Mouse (Mus musculus) kidney, postnatal 0 days (tissue): ENCODE data around the gene Yif1b. TPM values are rescaled to one million over a fixed set of nuclear protein-coding genes. Genes with fewer than 3 reads are reported as not detected.
A peak's percentile ranks its signal among the peaks of the same experiment; 100 is the strongest.

Source experiments
- ATAC-seq: fragments of 200-750 bp; cut with Nextera tagmentation; replicated peaks from 2 replicates; pipeline ENCODE4 v1.8.0; 2017; ENCODE audit warnings: low read depth, moderate number of reproducible peaks, moderate TSS enrichment, moderate library complexity; ENCODE audit not compliant: low FRiP score
- DNase-seq: peaks from one replicate; pipeline ENCODE4 v3.0.0-alpha.2; 2016; ENCODE audit warnings: low spot score
- H3K27ac ChIP-seq: fragments of 300-500 bp; sonication (generic); 2 replicates; pipeline ENCODE4 v1.5.1; 2014; ENCODE audit warnings: mild to moderate bottlenecking
- H3K27me3 ChIP-seq: fragments of 300-500 bp; sonication (generic); 2 replicates; pipeline ENCODE4 v1.6.1; 2014; ENCODE audit warnings: low read length, mixed read lengths; ENCODE audit not compliant: insufficient read depth
- H3K36me3 ChIP-seq: fragments of 300-500 bp; sonication (generic); 2 replicates; pipeline ENCODE4 v1.6.1; 2014; ENCODE audit warnings: low read length, mixed read lengths; ENCODE audit not compliant: insufficient read depth
- H3K4me1 ChIP-seq: fragments of 300-500 bp; sonication (generic); replicated peaks from 2 replicates; pipeline ENCODE4 v1.6.1; 2014; ENCODE audit warnings: antibody characterized with exemption, low read length, mixed read lengths; ENCODE audit not compliant: insufficient read depth
- H3K4me2 ChIP-seq: fragments of 300-500 bp; sonication (generic); 2 replicates; pipeline ENCODE4 v1.6.1; 2014; ENCODE audit warnings: mild to moderate bottlenecking, low read length, moderate library complexity, mixed read lengths
- H3K4me3 ChIP-seq: fragments of 300-500 bp; sonication (generic); replicated peaks from 2 replicates; pipeline ENCODE4 v1.5.1; 2014; ENCODE audit warnings: low read depth, low read length
- H3K9ac ChIP-seq: fragments of 300-500 bp; sonication (generic); 2 replicates; pipeline ENCODE4 v1.6.1; 2014; ENCODE audit warnings: low read depth, low read length
- H3K9me3 ChIP-seq: fragments of 300-500 bp; sonication (generic); replicated peaks from 2 replicates; pipeline ENCODE4 v1.6.1; 2016; ENCODE audit warnings: low read length, inconsistent platforms, mixed read lengths
- CTCF ChIP-seq: IDR thresholded peaks from 2 replicates; pipeline ENCODE4 v1.5.1; 2016; ENCODE audit warnings: antibody characterized with exemption, low read depth, mild to moderate bottlenecking, moderate library complexity
- WGBS: fragments of 180-500 bp; shearing (Covaris S2); extraction: QIAGEN DNeasy Blood & Tissue Kit; methylation state at CpG from one replicate; pipeline ENCODE4 v1.1.7; 2014; 5-methylcytosine and 5-hydroxymethylcytosine counted together
- polyA plus RNA-seq: library from polyadenylated mRNA; unstranded; fragments of >200 nt; fragmentation: Nextera tagmentation; extraction: Ambion mirVana; gene quantifications from 2 replicates; pipeline ENCODE4 v1.2.1, GENCODE M21; 2015

Yif1b gene
- polyA plus RNA-seq, 1 experiment from 2014 or later, result 121 TPM

GRCm38 (mm10) chr7:29295861-29296647 is 57.9 kb downstream of the Yif1b start:
- no peaks in the 10 kb centered on the region for H3K27me3 ChIP-seq
- no peaks in the 10 kb centered on the region for H3K9me3 ChIP-seq
- no peak overlapping the region for H3K4me2 ChIP-seq
- ATAC-seq, result no peak
- peaks cover 18% of the 10 kb centered on the region for H3K4me1 ChIP-seq
- no peak overlapping the region for H3K4me3 ChIP-seq
- no peak overlapping the region for H3K27ac ChIP-seq
- H3K9ac ChIP-seq, result no peak overlapping the region
- WGBS, result 77% methylated on average over 22 of the region's 24 CpGs
- no peaks in the 10 kb centered on the region for H3K36me3 ChIP-seq
- TF ChIP-seq CTCF, result no peak
- DNase-seq, result no peak

GRCm38 (mm10) chr7:29296998-29297397 is 58.9 kb downstream of the Yif1b start:
- Histone ChIP-seq H3K4me2 (no peak overlapping the region), H3K9ac (no peak overlapping the region), H3K4me1 (peaks cover 14% of the 10 kb centered on the region), H3K27me3 (no peaks in the 10 kb centered on the region), H3K9me3 (no peaks in the 10 kb centered on the region), H3K36me3 (no peaks in the 10 kb centered on the region), H3K27ac (no peak overlapping the region), H3K4me3 (no peak overlapping the region)
- 14% methylated on average over 10 of the region's 10 CpGs for WGBS
- peak; percentile 84 for TF ChIP-seq CTCF
- ATAC-seq, result peak; percentile 55
- peak; percentile 91 for DNase-seq

Other genes starting within 250 kb of the Yif1b start
- gene Ryr1, start 113.2 kb upstream of the Yif1b start, polyA plus RNA-seq, result 0.15 and 0.17 TPM in 2 replicates
- gene Rasgrp4, start 103.5 kb upstream of the Yif1b start, polyA plus RNA-seq, result 0.49 and 1.2 TPM in 2 replicates
- gene Fam98c, start 82.1 kb upstream of the Yif1b start, polyA plus RNA-seq, result 27.3 and 30.0 TPM in 2 replicates
- 0.70 and 0.71 TPM in 2 replicates for gene Ggn, start 68.1 kb upstream of the Yif1b start, polyA plus RNA-seq
- gene Spred3, start 67.9 kb upstream of the Yif1b start, polyA plus RNA-seq, result 1.6 and 2.3 TPM in 2 replicates
- gene Psmd8, start 57.6 kb upstream of the Yif1b start, polyA plus RNA-seq, result 296 and 298 TPM in 2 replicates
- gene Catsperg1, start 24.3 kb upstream of the Yif1b start, polyA plus RNA-seq, result 0.51 and 0.53 TPM in 2 replicates
- 0.87 and 0.88 TPM in 2 replicates for gene Kcnk6, start 5.8 kb upstream of the Yif1b start, polyA plus RNA-seq
- gene 2200002D01Rik, start 10.1 kb downstream of the Yif1b start, polyA plus RNA-seq, result 23.7 and 24.1 TPM in 2 replicates
- gene Spint2, start 43.6 kb downstream of the Yif1b start, polyA plus RNA-seq, result 460 and 496 TPM in 2 replicates
- gene Ppp1r14a, start 51.0 kb downstream of the Yif1b start, polyA plus RNA-seq, result 21.6 and 25.0 TPM in 2 replicates
- gene Dpf1, start 65.6 kb downstream of the Yif1b start, polyA plus RNA-seq, result 0.70 and 0.72 TPM in 2 replicates